Mouse (Mus musculus) liver, postnatal 0 days (tissue): Measurements from ENCODE around the gene St8sia4.

ENCODE experiments used
- CTCF ChIP-seq: sonication (generic); IDR thresholded peaks from 2 replicates; pipeline ENCODE4 v1.5.1; 2016; ENCODE audit warnings: antibody characterized with exemption, low read depth
- EP300 ChIP-seq: IDR thresholded peaks from 2 replicates; pipeline ENCODE4 v1.6.1; 2016; ENCODE audit warnings: antibody characterized with exemption, low read depth, mild to moderate bottlenecking

DNA sequence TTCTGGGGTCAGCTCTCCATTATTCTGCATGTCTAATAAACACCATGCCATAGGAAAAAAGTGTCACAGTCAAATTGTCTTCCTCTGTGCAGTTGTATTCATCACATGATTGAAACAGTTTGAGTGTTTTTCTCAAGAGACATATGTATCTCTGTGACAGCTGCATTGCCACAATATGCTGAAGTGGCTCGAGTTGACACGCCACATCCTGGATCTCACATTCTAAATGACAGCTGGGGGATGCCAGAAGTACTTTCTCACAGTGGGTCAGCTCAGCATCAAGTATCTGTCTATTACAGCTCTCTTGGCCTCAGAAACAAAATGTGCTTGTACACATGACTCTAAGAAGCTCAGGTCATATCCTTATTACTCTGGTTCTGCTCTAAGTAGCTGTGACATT is 61.9 kb downstream of the St8sia4 start:
- TF ChIP-seq CTCF, result no peak
- TF ChIP-seq EP300, result no peak
